Mouse (Mus musculus): Measurements from ENCODE around the gene Sergef. TPM values are rescaled to one million over a fixed set of nuclear protein-coding genes. Genes with fewer than 3 reads are reported as not detected.

The Sergef gene
- polyA plus RNA-seq, 1 experiment from 2014 or later, result 15.5 TPM

GRCm38 (mm10) chr7:46463136-46463535 lies 176.5 kb downstream of the Sergef start:
- Histone ChIP-seq H3K9ac (ENCODE audit: low read depth, low read length) (no peak overlapping the region), H3K4me1 (replicated peaks; ENCODE audit: insufficient read depth, low read length) (no peaks in the 10 kb centered on the region), H3K27me3 (ENCODE audit: insufficient read depth, low read length) (no peaks in the 10 kb centered on the region), H3K27ac (no peak overlapping the region), H3K9me3 (replicated peaks; ENCODE audit: low read length) (no peaks in the 10 kb centered on the region), H3K4me3 (replicated peaks; ENCODE audit: low read depth, low read length) (no peak overlapping the region), H3K4me2 (ENCODE audit: low read length) (no peak overlapping the region), H3K36me3 (ENCODE audit: insufficient read depth, low read length) (no peaks in the 10 kb centered on the region)
- DNase-seq (ENCODE audit: low spot score) (no peak), ATAC-seq (replicated peaks; ENCODE audit: low FRiP score, low read depth) (no peak; the same call in 1 of the 2 replicates)
- no peak for TF ChIP-seq CTCF (IDR thresholded peaks at IDR 0.05; ENCODE audit: low read depth)
- WGBS, result 76% methylated on average over 8 of the region's 8 CpGs

- WGBS, result 64% methylated on average over 8 of the region's 8 CpGs
- no peak overlapping the region for H3K4me2 ChIP-seq (ENCODE audit: low read length)
Measured at GRCm38 (mm10) chr7:46462287-46462686, 177.3 kb downstream of the Sergef start.

GRCm38 (mm10) chr7:46459605-46460245 lies 179.9 kb downstream of the Sergef start:
- TF ChIP-seq CTCF (IDR thresholded peaks at IDR 0.05; ENCODE audit: low read depth), result no peak
- Histone ChIP-seq H3K9ac (ENCODE audit: low read depth, low read length) (no peak overlapping the region), H3K27me3 (ENCODE audit: insufficient read depth, low read length) (no peaks in the 10 kb centered on the region), H3K27ac (no peak overlapping the region), H3K4me2 (ENCODE audit: low read length) (no peak overlapping the region), H3K4me3 (replicated peaks; ENCODE audit: low read depth, low read length) (no peak overlapping the region), H3K4me1 (replicated peaks; ENCODE audit: insufficient read depth, low read length) (no peaks in the 10 kb centered on the region), H3K36me3 (ENCODE audit: insufficient read depth, low read length) (no peaks in the 10 kb centered on the region), H3K9me3 (replicated peaks; ENCODE audit: low read length) (no peaks in the 10 kb centered on the region)
- ATAC-seq (replicated peaks; ENCODE audit: low FRiP score, low read depth), result no peak
- DNase-seq (ENCODE audit: low spot score), result no peak
- WGBS, result 75% methylated on average over 9 of the region's 9 CpGs

More at GRCm38 (mm10) chr7:46462287-46462686, 177.3 kb downstream of the Sergef start:
- no peak for TF ChIP-seq CTCF (IDR thresholded peaks at IDR 0.05; ENCODE audit: low read depth)
- no peak overlapping the region for H3K4me3 ChIP-seq (replicated peaks; ENCODE audit: low read depth, low read length)
- H3K4me1 ChIP-seq (replicated peaks; ENCODE audit: insufficient read depth, low read length), result no peaks in the 10 kb centered on the region
- no peak overlapping the region for H3K27ac ChIP-seq
- no peak overlapping the region for H3K9ac ChIP-seq (ENCODE audit: low read depth, low read length)
- no peaks in the 10 kb centered on the region for H3K9me3 ChIP-seq (replicated peaks; ENCODE audit: low read length)
- no peaks in the 10 kb centered on the region for H3K27me3 ChIP-seq (ENCODE audit: insufficient read depth, low read length)
- DNase-seq (ENCODE audit: low spot score) (no peak), ATAC-seq (replicated peaks; ENCODE audit: low FRiP score, low read depth) (no peak)
- no peaks in the 10 kb centered on the region for H3K36me3 ChIP-seq (ENCODE audit: insufficient read depth, low read length)

GRCm38 (mm10) chr7:46459200-46459599 lies 180.4 kb downstream of the Sergef start:
- H3K4me1 ChIP-seq (replicated peaks; ENCODE audit: insufficient read depth, low read length), result no peaks in the 10 kb centered on the region
- H3K4me2 ChIP-seq (ENCODE audit: low read length), result no peak overlapping the region
- no peaks in the 10 kb centered on the region for H3K36me3 ChIP-seq (ENCODE audit: insufficient read depth, low read length)
- no peak overlapping the region for H3K27ac ChIP-seq
- 85% methylated on average over 2 of the region's 2 CpGs for WGBS
- H3K4me3 ChIP-seq (replicated peaks; ENCODE audit: low read depth, low read length), result no peak overlapping the region
- no peaks in the 10 kb centered on the region for H3K9me3 ChIP-seq (replicated peaks; ENCODE audit: low read length)
- TF ChIP-seq CTCF (IDR thresholded peaks at IDR 0.05; ENCODE audit: low read depth), result no peak
- H3K27me3 ChIP-seq (ENCODE audit: insufficient read depth, low read length), result no peaks in the 10 kb centered on the region
- ATAC-seq (replicated peaks; ENCODE audit: low FRiP score, low read depth) (no peak), DNase-seq (ENCODE audit: low spot score) (no peak)
- no peak overlapping the region for H3K9ac ChIP-seq (ENCODE audit: low read depth, low read length)

- no peaks in the 10 kb centered on the region for H3K27me3 ChIP-seq (ENCODE audit: insufficient read depth, low read length)
- no peak overlapping the region for H3K27ac ChIP-seq
- no peak for TF ChIP-seq CTCF (IDR thresholded peaks at IDR 0.05; ENCODE audit: low read depth)
- no peak overlapping the region for H3K4me3 ChIP-seq (replicated peaks; ENCODE audit: low read depth, low read length)
- H3K36me3 ChIP-seq (ENCODE audit: insufficient read depth, low read length), result no peaks in the 10 kb centered on the region
- ATAC-seq (replicated peaks; ENCODE audit: low FRiP score, low read depth) (0 out of 2 replicates have a peak, but pooled peaks have one; percentile 3), DNase-seq (ENCODE audit: low spot score) (no peak)
- no peaks in the 10 kb centered on the region for H3K9me3 ChIP-seq (replicated peaks; ENCODE audit: low read length)
- no peaks in the 10 kb centered on the region for H3K4me1 ChIP-seq (replicated peaks; ENCODE audit: insufficient read depth, low read length)
- WGBS, result 64% methylated on average over 3 of the region's 3 CpGs
- H3K4me2 ChIP-seq (ENCODE audit: low read length), result no peak overlapping the region
- H3K9ac ChIP-seq (ENCODE audit: low read depth, low read length), result no peak overlapping the region
Measured at GRCm38 (mm10) chr7:46457889-46458288, 181.7 kb downstream of the Sergef start.

- Histone ChIP-seq H3K4me1 (replicated peaks; ENCODE audit: insufficient read depth, low read length) (no peaks in the 10 kb centered on the region), H3K9ac (ENCODE audit: low read depth, low read length) (no peak overlapping the region), H3K9me3 (replicated peaks; ENCODE audit: low read length) (no peaks in the 10 kb centered on the region), H3K36me3 (ENCODE audit: insufficient read depth, low read length) (no peaks in the 10 kb centered on the region), H3K27me3 (ENCODE audit: insufficient read depth, low read length) (no peaks in the 10 kb centered on the region), H3K4me3 (replicated peaks; ENCODE audit: low read depth, low read length) (no peak overlapping the region), H3K27ac (no peak overlapping the region), H3K4me2 (ENCODE audit: low read length) (no peak overlapping the region)
- no peak for ATAC-seq (replicated peaks; ENCODE audit: low FRiP score, low read depth)
- 43% methylated on average over 10 of the region's 10 CpGs for WGBS
- no peak for TF ChIP-seq CTCF (IDR thresholded peaks at IDR 0.05; ENCODE audit: low read depth)
- no peak for DNase-seq (ENCODE audit: low spot score)
Measured at GRCm38 (mm10) chr7:46453930-46454679, 185.5 kb downstream of the Sergef start.
